Mouse (Mus musculus) erythroblast, adult 5-6 weeks (primary cell): ENCODE measurements at regions not wholly inside any gene's neighbourhood (a gene's known extent, or its start where the extent isn't known, plus 50 kb on each side); places are given as distances from the start of the nearest gene placed in this dataset.

ENCODE experiments used
- ATAC-seq: replicated peaks from 2 replicates; pipeline ENCODE4 v1.8.0; 2016; ENCODE audit warnings: moderate number of reproducible peaks, mild to moderate bottlenecking, moderate TSS enrichment, inconsistent platforms; ENCODE audit not compliant: poor library complexity, low FRiP score, severe bottlenecking

GRCm38 (mm10) chr6:11796361-11796760 is 110.9 kb downstream of the Ndufa4 start:
- no peak for ATAC-seq

GRCm38 (mm10) chr6:11793366-11793765 is 113.9 kb downstream of the Ndufa4 start:
- peak; percentile 73 for ATAC-seq

- no peak for ATAC-seq
Observed at GRCm38 (mm10) chr6:11792186-11792585, 115.1 kb downstream of the Ndufa4 start.

- ATAC-seq, result no peak
Observed at GRCm38 (mm10) chr6:11791056-11791455, 116.2 kb downstream of the Ndufa4 start.

- ATAC-seq, result no peak
Observed at GRCm38 (mm10) chr6:11773992-11774391, 133.3 kb downstream of the Ndufa4 start.

- no peak for ATAC-seq
Observed at GRCm38 (mm10) chr6:11762912-11763311, 144.4 kb downstream of the Ndufa4 start.

- peak; percentile 57 for ATAC-seq
Observed at GRCm38 (mm10) chr6:11737667-11738066, 169.6 kb downstream of the Ndufa4 start.

GRCm38 (mm10) chr6:11731126-11731525 is 176.2 kb downstream of the Ndufa4 start:
- ATAC-seq, result no peak

- ATAC-seq, result no peak
Observed at GRCm38 (mm10) chr6:11730667-11731066, 176.6 kb downstream of the Ndufa4 start.

GRCm38 (mm10) chr6:11727806-11728205 is 179.5 kb downstream of the Ndufa4 start:
- peak; percentile 71 for ATAC-seq

- ATAC-seq, result peak; percentile 98
Observed at GRCm38 (mm10) chr6:11727370-11727769, 179.9 kb downstream of the Ndufa4 start.

- ATAC-seq, result no peak
Observed at GRCm38 (mm10) chr6:11723519-11723918, 183.8 kb downstream of the Ndufa4 start.

- ATAC-seq, result 0 out of 2 replicates have a peak, but pooled peaks have one; percentile 53
Observed at GRCm38 (mm10) chr6:11720274-11720673, 187.0 kb downstream of the Ndufa4 start.

GRCm38 (mm10) chr6:11710581-11710980 is 196.7 kb downstream of the Ndufa4 start:
- ATAC-seq, result no peak

- ATAC-seq, result peak; percentile 75; the same call in 1 of the 2 replicates
Observed at GRCm38 (mm10) chr6:11709465-11709864, 197.8 kb downstream of the Ndufa4 start.
